Mouse (Mus musculus) spleen, adult 18-20 months (tissue): ENCODE measurements around the gene Siah2.

ENCODE experiments used
- DNase-seq, 2 experiments: peaks; one replicate each; pipeline ENCODE4 v3.0.0; 2022; ENCODE audit warnings: mixed read lengths in 2 of 2

Gene Siah2

GRCm38 (mm10) chr3:58691997-58692721 lies at the start of gene Siah2:
TSS of gene Siah2 (minus strand) at chr3:58692400.
- peak; percentile 87 to 92 for DNase-seq

- no peak for DNase-seq
These were observed 47.3 kb upstream of the Siah2 start for GRCm38 (mm10) chr3:58739536-58739935.

- no peak for DNase-seq
These were observed 46.3 kb upstream of the Siah2 start for GRCm38 (mm10) chr3:58738346-58739089.

- no peak for DNase-seq
These were observed 39.3 kb upstream of the Siah2 start for GRCm38 (mm10) chr3:58731520-58731919.

- no peak for DNase-seq
These were observed 38.4 kb upstream of the Siah2 start for GRCm38 (mm10) chr3:58730580-58730979.

GRCm38 (mm10) chr3:58729549-58729948 lies 37.3 kb upstream of the Siah2 start:
- DNase-seq = no peak

GRCm38 (mm10) chr3:58727601-58728000 lies 35.4 kb upstream of the Siah2 start:
- DNase-seq = no peak

- peak in 1 of 2 experiments; percentile 44 for DNase-seq
These were observed 34.8 kb upstream of the Siah2 start for GRCm38 (mm10) chr3:58727012-58727411.

- no peak for DNase-seq
These were observed 34.2 kb upstream of the Siah2 start for GRCm38 (mm10) chr3:58726374-58726773.

- no peak for DNase-seq
These were observed 32.6 kb upstream of the Siah2 start for GRCm38 (mm10) chr3:58724815-58725214.

- DNase-seq = no peak
These were observed 31.5 kb upstream of the Siah2 start for GRCm38 (mm10) chr3:58723656-58724055.

GRCm38 (mm10) chr3:58719461-58720230 lies 27.4 kb upstream of the Siah2 start:
- DNase-seq = no peak

GRCm38 (mm10) chr3:58716705-58717104 lies 24.5 kb upstream of the Siah2 start:
- DNase-seq = no peak

- no peak for DNase-seq
These were observed 22.6 kb upstream of the Siah2 start for GRCm38 (mm10) chr3:58714767-58715166.

GRCm38 (mm10) chr3:58714034-58714433 lies 21.8 kb upstream of the Siah2 start:
- no peak for DNase-seq

- DNase-seq = no peak
These were observed 21.0 kb upstream of the Siah2 start for GRCm38 (mm10) chr3:58713191-58713590.

GRCm38 (mm10) chr3:58704547-58704946 lies 12.3 kb upstream of the Siah2 start:
- no peak for DNase-seq

- no peak for DNase-seq
These were observed 11.5 kb upstream of the Siah2 start for GRCm38 (mm10) chr3:58703748-58704147.

GRCm38 (mm10) chr3:58702329-58702728 lies 10.1 kb upstream of the Siah2 start:
- DNase-seq = no peak

GRCm38 (mm10) chr3:58701441-58701840 lies 9.2 kb upstream of the Siah2 start:
- no peak for DNase-seq

GRCm38 (mm10) chr3:58697926-58698325 lies 5.7 kb upstream of the Siah2 start:
- no peak for DNase-seq

- DNase-seq = no peak
These were observed 4.6 kb upstream of the Siah2 start for GRCm38 (mm10) chr3:58696806-58697205.

- no peak for DNase-seq
These were observed 3.3 kb upstream of the Siah2 start for GRCm38 (mm10) chr3:58695507-58695906.

GRCm38 (mm10) chr3:58695044-58695443 lies 2.8 kb upstream of the Siah2 start:
- DNase-seq = no peak
